1 mouse cellular context compared by ENCODE assay signal in genomic region chr10:59899341-59900173, GRCm38 (mm10).
TF ChIP-seq lines count a peak whose summit lies in the region.

No protein-coding gene starts in this region.

TF ChIP-seq in CH12.LX, 34 proteins besides CTCF, POLR2A, EP300 and RAD21 (continued from another document):
- TF ChIP-seq JUND (conservative IDR thresholded peaks at IDR 0.05; ENCODE audit: low read depth, low read length) (no peak), ELF1 (IDR thresholded peaks at IDR 0.05; ENCODE audit: low read depth, low read length) (peak; percentile 78), ZKSCAN1 (IDR thresholded peaks at IDR 0.05; ENCODE audit: borderline replicate concordance, low read depth, low read length) (no peak), ETS1 (conservative IDR thresholded peaks at IDR 0.05; ENCODE audit: low read depth, low read length) (peak; percentile 57), NELFE (IDR thresholded peaks at IDR 0.05; ENCODE audit: low read depth, low read length) (peak; percentile 62), JUN (IDR thresholded peaks at IDR 0.05; ENCODE audit: insufficient read depth, low read depth, low read length) (no peak), USF1 (IDR thresholded peaks at IDR 0.05; ENCODE audit: low read depth, low read length) (no peak), ZMIZ1 (IDR thresholded peaks at IDR 0.05; ENCODE audit: low read depth, low read length) (peak; percentile 86), USF2 (conservative IDR thresholded peaks at IDR 0.05; ENCODE audit: low read depth, low read length) (no peak)
